Mouse (Mus musculus) ovary, postnatal 36 days (tissue): ENCODE results near the gene Vmn1r20.
"Not testable (repeated sequence)": the region's sequence is repeated elsewhere in the genome, so short reads cannot be mapped to it uniquely, and the experiment has no call there.

ENCODE experiments used
- DNase-seq: peaks from one replicate; pipeline ENCODE4 v3.0.0; 2022; ENCODE audit warnings: low spot score, mixed read lengths

Gene Vmn1r20

GRCm38 (mm10) chr6:57428630-57429029 lies at the start of gene Vmn1r20:
Vmn1r20 (plus strand) TSS chr6:57428930.
- DNase-seq = no peak

GRCm38 (mm10) chr6:57395683-57396082 lies 33.0 kb upstream of the Vmn1r20 start, which contains the start of gene Vmn1r18:
Vmn1r18 (minus strand) TSS chr6:57395783.
- DNase-seq = no peak

- DNase-seq = not testable (repeated sequence)
Observed at GRCm38 (mm10) chr6:57403480-57403879, 25.2 kb upstream of the Vmn1r20 start, which contains the start of gene Vmn1r19. Vmn1r19 (plus strand) TSS chr6:57403780.

GRCm38 (mm10) chr6:57431196-57431595 lies 2.5 kb downstream of the Vmn1r20 start:
- DNase-seq = no peak

GRCm38 (mm10) chr6:57468161-57468560 lies 39.4 kb downstream of the Vmn1r20 start:
- DNase-seq = peak; percentile 10
